Mouse (Mus musculus): Measurements from ENCODE around the gene Efcab6. TPM values are rescaled to one million over a fixed set of nuclear protein-coding genes. Genes with fewer than 3 reads are reported as not detected.

Gene Efcab6
- polyA plus RNA-seq, 1 experiment from 2014 or later = 0.19 TPM

DNA sequence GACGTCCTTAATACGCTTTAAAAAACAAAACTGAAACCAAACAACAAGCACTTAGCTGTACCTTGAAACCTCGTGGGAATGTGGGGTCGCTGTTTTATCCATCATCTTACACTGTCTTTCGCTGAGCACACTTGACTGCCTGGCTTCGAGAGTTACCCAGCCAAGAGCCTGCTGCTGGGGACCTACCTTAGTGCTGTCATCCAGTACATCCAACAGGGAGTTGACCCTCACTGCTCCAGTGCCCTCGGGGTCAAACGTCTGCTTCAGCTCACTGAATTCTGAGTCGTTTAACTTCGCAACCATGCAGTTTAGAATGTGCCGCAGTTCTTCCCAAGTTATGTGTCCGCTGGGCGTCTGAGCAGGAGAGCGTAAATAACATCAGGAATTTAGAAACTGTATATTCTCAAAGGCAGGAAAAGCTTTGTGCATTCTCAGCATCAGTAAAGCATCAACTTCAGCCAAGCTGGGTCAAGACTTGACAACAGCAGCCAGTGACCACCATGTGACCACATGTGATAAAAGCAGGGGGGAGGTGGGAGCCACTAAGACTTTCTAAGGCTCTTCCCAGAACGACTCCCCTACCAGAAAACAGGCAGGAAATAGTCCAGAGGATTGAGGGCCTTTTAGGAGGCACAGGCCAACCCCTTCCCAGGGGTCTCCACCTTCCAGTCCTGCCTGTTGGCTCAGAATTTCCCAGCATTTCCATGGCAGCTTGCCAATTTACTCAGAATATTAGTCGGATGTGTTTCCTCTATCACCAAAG, 115.3 kb downstream of the Efcab6 start:
- WGBS = 65% methylated on average over 16 of the region's 16 CpGs
- H3K27me3 ChIP-seq (ENCODE audit: poor library complexity, severe bottlenecking) = no peaks in the 10 kb centered on the region
- DNase-seq (ENCODE audit: extremely low spot score, low spot score) = no peak
- H3K36me3 ChIP-seq (replicated peaks) = no peaks in the 10 kb centered on the region
- H3K27ac ChIP-seq = no peak overlapping the region
- no peaks in the 10 kb centered on the region for H3K9me3 ChIP-seq
- H3K4me3 ChIP-seq = no peak overlapping the region
- peaks cover 6% of the 10 kb centered on the region; the same call in 1 of the 2 replicates for H3K4me1 ChIP-seq

DNA sequence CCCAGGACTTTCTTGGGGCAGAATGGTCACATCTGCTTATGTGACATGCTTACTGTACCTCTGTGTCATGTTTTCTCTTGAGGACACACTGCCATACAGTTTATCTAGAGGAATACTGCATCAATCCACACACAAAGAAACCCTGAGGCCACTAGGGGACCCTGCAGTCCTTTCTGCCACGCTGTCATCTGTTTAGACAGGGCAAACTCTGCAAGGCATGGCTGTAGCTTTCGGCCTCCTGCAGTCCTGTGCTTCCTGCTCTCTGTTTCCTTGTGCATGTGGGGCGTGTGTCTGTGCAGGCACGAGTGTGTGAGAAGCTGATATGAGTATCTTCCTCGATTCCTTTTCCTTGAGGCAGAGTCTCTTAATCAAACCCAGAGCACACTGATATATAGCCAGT, 125.5 kb downstream of the Efcab6 start:
- no peak for DNase-seq (ENCODE audit: extremely low spot score, low spot score)
- Histone ChIP-seq H3K27me3 (ENCODE audit: poor library complexity, severe bottlenecking) (no peaks in the 10 kb centered on the region; the same call in 1 of the 2 replicates), H3K4me3 (no peak overlapping the region), H3K4me1 (peaks cover 5% of the 10 kb centered on the region; the same call in 1 of the 2 replicates), H3K36me3 (replicated peaks) (no peaks in the 10 kb centered on the region), H3K27ac (no peak overlapping the region), H3K9me3 (no peaks in the 10 kb centered on the region)
- WGBS = 53% methylated on average over 5 of the region's 5 CpGs

DNA sequence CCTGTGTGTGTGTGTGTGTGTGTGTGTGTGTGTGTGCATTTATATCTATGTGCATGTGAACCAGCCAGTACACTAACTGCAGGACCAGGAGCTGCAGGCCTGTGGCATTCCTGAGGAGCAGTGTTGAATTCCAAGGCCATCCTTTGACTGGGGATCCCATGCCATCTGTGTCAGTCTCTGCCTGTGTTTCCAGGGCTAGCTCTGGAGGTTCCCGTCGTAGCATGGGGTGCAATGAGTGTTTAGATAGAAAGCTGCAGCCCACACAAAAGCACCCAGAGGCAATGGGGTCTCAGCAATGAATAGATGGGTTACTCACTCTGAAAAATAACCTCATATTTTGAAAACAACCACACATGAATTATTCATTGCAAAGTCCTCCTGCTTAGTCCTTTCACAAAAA, 126.7 kb downstream of the Efcab6 start:
- DNase-seq (ENCODE audit: extremely low spot score, low spot score) = no peak
- WGBS = 91% methylated on average over 2 of the region's 2 CpGs
- H3K27ac ChIP-seq = no peak overlapping the region
- H3K9me3 ChIP-seq = no peaks in the 10 kb centered on the region
- H3K4me1 ChIP-seq = peaks cover 5% of the 10 kb centered on the region; the same call in 1 of the 2 replicates
- no peaks in the 10 kb centered on the region; the same call in 1 of the 2 replicates for H3K27me3 ChIP-seq (ENCODE audit: poor library complexity, severe bottlenecking)
- no peaks in the 10 kb centered on the region for H3K36me3 ChIP-seq (replicated peaks)
- no peak overlapping the region for H3K4me3 ChIP-seq

DNA sequence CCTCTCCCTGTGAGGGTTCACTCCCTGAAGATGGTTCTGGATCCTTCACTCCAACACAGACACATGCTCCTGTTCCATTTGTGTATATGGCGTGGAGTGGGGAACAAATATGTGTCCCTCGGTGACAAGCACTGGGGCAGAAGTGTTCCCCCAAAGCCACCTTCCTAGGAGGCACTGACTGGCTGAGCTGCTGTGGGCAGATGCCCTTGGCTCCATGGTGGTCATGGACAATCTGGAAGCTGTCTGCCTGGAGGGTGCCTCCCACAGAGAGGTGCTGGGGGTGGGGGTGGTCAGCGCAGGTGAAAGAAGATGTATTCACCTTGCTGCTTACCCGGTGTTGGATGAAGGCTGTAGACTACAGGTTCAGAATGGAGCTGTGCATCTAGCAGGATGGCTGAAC, 128.7 kb downstream of the Efcab6 start:
- Histone ChIP-seq H3K27me3 (ENCODE audit: poor library complexity, severe bottlenecking) (no peaks in the 10 kb centered on the region), H3K36me3 (replicated peaks) (no peaks in the 10 kb centered on the region), H3K9me3 (no peaks in the 10 kb centered on the region), H3K4me1 (peaks cover 5% of the 10 kb centered on the region; the same call in 1 of the 2 replicates), H3K4me3 (no peak overlapping the region), H3K27ac (no peak overlapping the region)
- WGBS = 89% methylated on average over 4 of the region's 4 CpGs
- DNase-seq (ENCODE audit: extremely low spot score, low spot score) = no peak

DNA sequence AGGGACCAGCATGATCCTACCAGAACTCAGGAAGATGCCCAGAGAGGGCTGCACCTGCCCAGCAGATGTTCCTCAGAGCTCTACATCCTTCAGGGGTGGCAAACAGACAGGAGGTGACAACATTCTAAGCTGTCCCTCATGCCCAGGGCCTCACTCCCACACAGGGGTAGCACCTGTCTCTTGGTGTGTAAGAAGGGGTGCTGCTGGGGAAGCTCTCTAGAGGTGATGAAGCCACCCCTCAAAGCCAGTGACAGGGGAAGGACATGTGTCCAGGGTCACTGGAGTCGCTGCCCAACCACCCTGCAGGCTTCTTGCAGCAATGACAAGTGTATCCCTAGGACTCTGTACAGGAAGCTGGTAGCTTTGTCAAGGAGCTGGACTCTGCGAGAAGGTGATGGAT, 130.4 kb downstream of the Efcab6 start:
- Histone ChIP-seq H3K4me3 (no peak overlapping the region), H3K4me1 (peaks cover 5% of the 10 kb centered on the region; the same call in 1 of the 2 replicates), H3K9me3 (no peaks in the 10 kb centered on the region), H3K36me3 (replicated peaks) (no peaks in the 10 kb centered on the region), H3K27me3 (ENCODE audit: poor library complexity, severe bottlenecking) (no peaks in the 10 kb centered on the region), H3K27ac (no peak overlapping the region)
- no peak for DNase-seq (ENCODE audit: extremely low spot score, low spot score)
- WGBS = 86% methylated on average over 2 of the region's 2 CpGs

DNA sequence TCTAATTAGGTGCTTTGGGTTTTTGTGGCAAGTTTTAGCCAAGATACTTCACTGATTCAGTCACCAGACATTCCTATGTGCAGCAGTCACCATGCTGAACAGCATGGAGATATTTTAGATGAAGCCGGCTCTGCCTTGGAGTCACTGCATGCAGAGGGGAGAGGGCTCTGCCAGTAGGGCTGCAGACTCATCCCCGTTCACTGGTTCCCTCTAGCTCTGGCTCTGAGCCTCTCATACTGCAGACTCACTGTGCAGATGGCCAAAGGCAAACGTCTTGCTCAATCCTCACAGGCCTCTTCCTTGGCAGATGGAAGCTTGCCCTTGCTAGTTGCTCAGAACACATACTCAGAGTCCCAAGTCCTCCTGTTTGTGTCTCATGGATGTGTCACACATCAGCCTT, 139.8 kb downstream of the Efcab6 start:
- no peaks in the 10 kb centered on the region for H3K36me3 ChIP-seq (replicated peaks)
- H3K4me3 ChIP-seq = no peak overlapping the region
- H3K27me3 ChIP-seq (ENCODE audit: poor library complexity, severe bottlenecking) = no peaks in the 10 kb centered on the region
- H3K9me3 ChIP-seq = no peaks in the 10 kb centered on the region
- 53% methylated on average over 3 of the region's 3 CpGs for WGBS
- no peaks in the 10 kb centered on the region for H3K4me1 ChIP-seq
- DNase-seq (ENCODE audit: extremely low spot score, low spot score) = no peak
- no peak overlapping the region for H3K27ac ChIP-seq

DNA sequence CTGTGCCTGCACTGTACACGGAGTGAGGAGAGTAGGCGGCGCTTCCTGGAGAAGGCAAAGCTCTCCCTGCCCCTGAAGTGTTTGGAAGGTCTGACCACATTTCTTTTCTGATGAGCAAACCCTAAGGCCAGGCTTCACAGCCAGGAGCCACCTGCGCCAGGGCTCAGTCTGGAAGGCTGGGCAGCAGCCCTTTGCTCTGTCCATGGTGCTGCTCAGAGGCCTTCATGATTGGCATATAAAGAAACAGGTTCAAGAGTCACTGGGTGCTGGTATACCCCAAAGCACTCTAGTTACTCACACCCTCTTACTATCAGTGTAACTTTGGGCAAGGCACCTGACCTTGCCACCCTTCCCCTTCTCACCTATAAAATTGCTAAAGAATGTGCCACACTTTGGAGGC, 140.5 kb downstream of the Efcab6 start:
- peak; percentile 21 for DNase-seq (ENCODE audit: extremely low spot score, low spot score)
- Histone ChIP-seq H3K27ac (no peak overlapping the region), H3K4me1 (no peaks in the 10 kb centered on the region), H3K36me3 (replicated peaks) (no peaks in the 10 kb centered on the region), H3K9me3 (no peaks in the 10 kb centered on the region), H3K4me3 (no peak overlapping the region), H3K27me3 (ENCODE audit: poor library complexity, severe bottlenecking) (no peaks in the 10 kb centered on the region)
- 30% methylated on average over 4 of the region's 4 CpGs for WGBS

DNA sequence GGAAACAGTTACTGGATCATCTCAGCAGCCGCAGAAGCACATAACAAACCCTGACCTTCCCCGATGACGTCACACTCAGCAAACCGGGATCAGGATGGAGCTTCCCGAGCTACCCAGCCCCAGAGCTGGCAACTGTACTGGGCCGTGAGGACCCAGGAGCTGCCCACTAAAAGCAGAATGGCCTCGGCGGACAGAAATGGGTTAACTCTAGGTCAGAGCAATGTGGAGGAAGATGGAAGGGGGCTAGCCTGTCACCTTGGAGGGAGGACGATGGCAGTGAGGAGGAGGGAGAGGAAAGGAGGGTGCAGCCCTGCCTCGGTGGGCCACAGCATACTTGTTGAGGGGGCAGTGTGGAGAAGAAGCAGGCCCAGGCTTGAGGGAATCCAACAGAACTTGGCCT, 149.8 kb downstream of the Efcab6 start:
- Histone ChIP-seq H3K4me1 (no peaks in the 10 kb centered on the region), H3K9me3 (no peaks in the 10 kb centered on the region), H3K4me3 (no peak overlapping the region), H3K27me3 (ENCODE audit: poor library complexity, severe bottlenecking) (no peaks in the 10 kb centered on the region), H3K27ac (no peak overlapping the region), H3K36me3 (replicated peaks) (no peaks in the 10 kb centered on the region)
- DNase-seq (ENCODE audit: extremely low spot score, low spot score) = no peak
- WGBS = 91% methylated on average over 10 of the region's 10 CpGs

DNA sequence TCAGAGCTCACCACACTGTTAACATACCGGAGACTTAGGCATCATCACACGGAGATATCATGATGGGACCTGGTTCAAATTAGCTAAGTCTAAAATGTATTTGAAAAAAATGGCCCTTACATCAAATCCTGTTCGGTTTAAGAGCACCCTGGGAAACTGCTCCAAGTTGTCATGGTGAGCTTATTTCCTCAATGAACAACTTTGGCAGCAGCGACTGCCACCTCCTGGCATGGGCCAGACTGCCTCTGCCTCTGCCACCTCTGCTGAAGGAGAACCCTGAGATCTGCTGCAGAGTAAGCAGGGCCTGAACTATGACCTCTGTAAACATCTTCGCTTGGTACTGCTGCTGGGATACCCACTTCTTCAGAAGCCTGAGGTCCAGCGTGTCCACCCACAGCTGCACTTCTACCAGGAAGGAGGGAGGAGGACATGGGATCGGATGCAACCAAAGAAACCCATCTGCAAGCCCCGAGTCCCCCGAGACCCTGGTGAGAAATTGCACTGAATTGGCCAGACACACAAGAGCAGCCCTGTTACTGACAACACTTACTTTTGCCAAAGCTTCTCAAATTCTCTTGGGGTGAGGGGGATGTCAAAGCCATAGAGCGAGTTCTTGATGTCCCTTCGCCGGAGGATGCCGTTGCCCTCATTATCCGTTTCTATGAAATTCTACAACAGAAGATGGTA, 152.0 kb downstream of the Efcab6 start:
- no peaks in the 10 kb centered on the region for H3K27me3 ChIP-seq (ENCODE audit: poor library complexity, severe bottlenecking)
- no peaks in the 10 kb centered on the region for H3K4me1 ChIP-seq
- no peaks in the 10 kb centered on the region for H3K9me3 ChIP-seq
- H3K4me3 ChIP-seq = no peak overlapping the region
- DNase-seq (ENCODE audit: extremely low spot score, low spot score) = no peak
- WGBS = 90% methylated on average over 14 of the region's 14 CpGs
- no peaks in the 10 kb centered on the region for H3K36me3 ChIP-seq (replicated peaks)
- H3K27ac ChIP-seq = no peak overlapping the region

DNA sequence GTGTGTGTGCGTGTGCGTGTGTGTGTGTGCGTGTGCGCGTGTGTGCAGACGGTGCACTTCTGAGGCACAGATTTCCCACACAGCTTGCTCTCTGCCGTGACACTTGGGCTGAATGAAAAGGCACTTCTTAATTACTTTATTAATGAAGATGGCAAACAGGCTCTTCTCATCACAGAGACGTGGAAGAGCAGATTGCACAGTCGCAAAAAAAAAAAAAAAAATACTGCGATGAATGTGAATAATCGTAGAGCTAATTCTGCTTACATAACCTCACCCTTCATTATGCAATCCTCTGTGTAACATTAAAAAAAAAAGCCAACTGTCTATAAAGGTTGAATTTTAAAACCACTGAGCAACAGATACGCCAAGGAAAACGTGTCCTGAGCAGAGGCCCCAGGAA, 158.7 kb downstream of the Efcab6 start:
- no peaks in the 10 kb centered on the region; the same call in 1 of the 2 replicates for H3K27me3 ChIP-seq (ENCODE audit: poor library complexity, severe bottlenecking)
- no peak overlapping the region for H3K27ac ChIP-seq
- 93% methylated on average over 13 of the region's 13 CpGs for WGBS
- no peak overlapping the region for H3K4me3 ChIP-seq
- H3K4me1 ChIP-seq = peaks cover 8% of the 10 kb centered on the region; the same call in 1 of the 2 replicates
- no peaks in the 10 kb centered on the region for H3K9me3 ChIP-seq
- no peak for DNase-seq (ENCODE audit: extremely low spot score, low spot score)
- H3K36me3 ChIP-seq (replicated peaks) = no peaks in the 10 kb centered on the region

DNA sequence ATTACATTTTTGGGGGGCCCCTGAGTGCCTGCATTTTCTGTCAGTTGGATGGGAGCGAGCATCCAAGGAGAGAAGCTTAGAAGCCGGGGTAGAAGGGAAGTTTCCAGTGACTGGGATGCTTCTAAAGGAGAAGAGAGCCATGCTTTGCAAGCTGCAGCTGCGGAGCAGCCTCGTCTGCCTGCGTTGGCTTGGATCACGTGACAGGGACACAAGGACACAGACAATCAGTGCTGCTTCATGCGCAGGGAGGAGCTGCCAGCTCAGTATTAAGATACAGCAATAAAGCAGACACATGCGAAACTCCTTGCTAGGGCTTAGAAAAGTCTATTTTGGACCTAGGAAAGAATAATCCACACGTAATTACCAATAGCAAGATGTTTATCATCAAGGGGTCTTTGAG, 167.9 kb downstream of the Efcab6 start:
- no peak for DNase-seq (ENCODE audit: extremely low spot score, low spot score)
- Histone ChIP-seq H3K4me3 (no peak overlapping the region), H3K27me3 (ENCODE audit: poor library complexity, severe bottlenecking) (peaks cover 4% of the 10 kb centered on the region), H3K36me3 (replicated peaks) (no peaks in the 10 kb centered on the region), H3K4me1 (peaks cover 28% of the 10 kb centered on the region), H3K27ac (no peak overlapping the region), H3K9me3 (no peaks in the 10 kb centered on the region)
- WGBS = 62% methylated on average over 9 of the region's 9 CpGs

DNA sequence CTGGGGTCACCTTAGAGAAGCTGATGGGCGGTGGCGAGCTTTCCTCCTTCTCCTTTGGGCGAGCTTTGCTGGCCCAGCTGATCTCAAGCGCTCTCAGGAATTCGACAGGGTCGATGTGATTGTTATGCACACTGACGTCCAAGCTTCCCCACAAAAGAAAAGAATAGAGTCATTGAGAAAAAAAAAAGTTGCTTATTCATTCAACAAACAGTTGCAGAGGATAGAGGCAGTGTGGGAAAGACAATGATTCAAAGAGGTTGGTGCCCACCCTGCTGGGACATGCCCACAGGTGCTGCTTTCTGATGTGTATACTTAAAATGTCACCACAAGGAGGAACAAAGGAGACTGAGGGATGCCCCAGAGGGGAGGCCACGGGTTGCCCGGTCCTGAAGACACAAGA, 169.2 kb downstream of the Efcab6 start:
- peaks cover 4% of the 10 kb centered on the region for H3K27me3 ChIP-seq (ENCODE audit: poor library complexity, severe bottlenecking)
- H3K36me3 ChIP-seq (replicated peaks) = no peaks in the 10 kb centered on the region
- no peaks in the 10 kb centered on the region for H3K9me3 ChIP-seq
- DNase-seq (ENCODE audit: extremely low spot score, low spot score) = no peak
- H3K4me3 ChIP-seq = no peak overlapping the region
- H3K4me1 ChIP-seq = peaks cover 25% of the 10 kb centered on the region
- no peak overlapping the region for H3K27ac ChIP-seq
- WGBS = 25% methylated on average over 9 of the region's 9 CpGs

DNA sequence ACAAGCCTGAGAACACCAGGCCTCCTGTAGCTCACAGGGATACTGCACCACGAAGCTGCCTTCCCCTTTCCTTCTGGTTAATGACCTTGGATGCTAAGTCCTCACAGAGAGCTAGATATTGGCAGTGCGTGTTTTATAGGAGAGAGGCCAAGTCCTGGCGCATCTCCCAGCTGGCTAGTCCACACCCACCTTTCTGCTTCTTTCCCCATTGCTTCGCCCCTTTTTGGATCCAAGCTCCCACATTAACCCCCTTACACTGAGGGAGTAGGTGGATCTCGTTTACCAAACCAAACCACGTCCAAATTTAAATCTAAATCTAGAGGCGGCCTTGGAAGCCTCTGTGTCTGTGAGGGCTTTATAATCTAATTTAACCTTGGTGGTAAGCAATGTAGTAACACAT, 170.9 kb downstream of the Efcab6 start:
- H3K9me3 ChIP-seq = no peaks in the 10 kb centered on the region
- peaks cover 4% of the 10 kb centered on the region for H3K27me3 ChIP-seq (ENCODE audit: poor library complexity, severe bottlenecking)
- H3K4me3 ChIP-seq = no peak overlapping the region
- no peaks in the 10 kb centered on the region for H3K36me3 ChIP-seq (replicated peaks)
- no peak for DNase-seq (ENCODE audit: extremely low spot score, low spot score)
- WGBS = 88% methylated on average over 7 of the region's 7 CpGs
- no peak overlapping the region for H3K27ac ChIP-seq
- H3K4me1 ChIP-seq = peaks cover 22% of the 10 kb centered on the region

Measured in forebrain, embryonic 10.5 days (tissue).